Mouse (Mus musculus) adrenal gland, postnatal 14 days (tissue): ENCODE data around the gene Cnksr3. TPM values are rescaled to one million over a fixed set of nuclear protein-coding genes. Genes with fewer than 3 reads are reported as not detected.

Experiments used
- DNase-seq: peaks from one replicate; pipeline ENCODE4 v3.0.0; 2021; ENCODE audit warnings: mixed read lengths
- total RNA-seq: library from RNA; stranded (reverse); gene quantifications from 2 replicates; pipeline ENCODE4 v1.2.3, GENCODE M21; 2021

Cnksr3 gene
- total RNA-seq, 1 experiment from 2014 or later, result 10.1 TPM

DNA sequence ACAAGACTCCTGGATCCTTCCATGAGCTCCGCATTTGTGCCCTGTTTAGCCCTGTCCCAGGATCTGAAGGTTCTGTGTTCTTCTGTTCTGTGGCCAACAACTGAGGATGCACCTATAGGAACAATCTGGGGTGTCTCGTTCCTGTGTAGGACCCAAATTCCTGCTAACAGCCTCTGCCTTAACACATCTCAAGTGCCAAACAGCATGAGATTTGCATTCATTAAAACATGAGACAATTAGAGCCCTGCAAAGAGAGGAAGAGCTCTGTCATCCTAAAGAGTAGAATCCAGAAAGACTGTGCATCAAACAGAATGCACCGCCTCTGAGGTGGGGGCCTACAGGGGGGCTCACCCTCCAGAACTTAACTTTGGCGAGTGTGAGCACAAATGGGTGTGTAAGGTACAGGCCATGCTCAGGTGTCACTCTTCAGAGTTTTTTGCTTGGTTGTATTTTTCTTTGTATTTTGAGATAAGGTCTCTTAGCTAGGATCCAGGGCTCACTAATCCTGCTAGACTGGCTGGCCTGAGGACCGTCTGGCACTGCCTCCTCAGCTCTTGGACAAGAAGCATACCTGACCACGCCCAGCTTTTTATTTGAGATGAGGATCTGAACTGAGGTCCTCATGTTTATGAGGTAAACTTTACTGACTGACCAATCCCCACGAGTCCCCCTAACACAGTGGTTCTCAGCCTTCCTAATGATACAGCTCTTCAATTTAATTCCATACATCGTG, 15.2 kb downstream of the Cnksr3 start:
- DNase-seq, result no peak

DNA sequence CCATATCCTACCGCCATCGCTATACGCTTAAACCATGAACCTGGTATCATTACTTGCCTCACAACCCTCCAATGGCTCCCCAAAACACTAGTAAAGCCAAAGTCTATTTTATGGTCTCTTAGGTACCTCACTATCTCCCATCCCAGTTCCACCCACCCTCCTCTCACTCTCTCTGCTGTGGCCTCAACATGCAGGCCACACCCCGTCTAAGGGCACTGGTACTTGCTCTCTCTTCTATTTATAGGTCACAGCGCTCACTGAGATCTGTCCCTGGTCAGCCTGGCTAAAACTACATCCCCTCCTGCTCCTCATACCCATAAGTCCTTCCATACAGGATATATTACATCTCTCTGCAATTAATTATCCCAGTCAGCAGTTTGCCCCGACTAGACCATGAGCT, 16.1 kb downstream of the Cnksr3 start:
- DNase-seq, result no peak

DNA sequence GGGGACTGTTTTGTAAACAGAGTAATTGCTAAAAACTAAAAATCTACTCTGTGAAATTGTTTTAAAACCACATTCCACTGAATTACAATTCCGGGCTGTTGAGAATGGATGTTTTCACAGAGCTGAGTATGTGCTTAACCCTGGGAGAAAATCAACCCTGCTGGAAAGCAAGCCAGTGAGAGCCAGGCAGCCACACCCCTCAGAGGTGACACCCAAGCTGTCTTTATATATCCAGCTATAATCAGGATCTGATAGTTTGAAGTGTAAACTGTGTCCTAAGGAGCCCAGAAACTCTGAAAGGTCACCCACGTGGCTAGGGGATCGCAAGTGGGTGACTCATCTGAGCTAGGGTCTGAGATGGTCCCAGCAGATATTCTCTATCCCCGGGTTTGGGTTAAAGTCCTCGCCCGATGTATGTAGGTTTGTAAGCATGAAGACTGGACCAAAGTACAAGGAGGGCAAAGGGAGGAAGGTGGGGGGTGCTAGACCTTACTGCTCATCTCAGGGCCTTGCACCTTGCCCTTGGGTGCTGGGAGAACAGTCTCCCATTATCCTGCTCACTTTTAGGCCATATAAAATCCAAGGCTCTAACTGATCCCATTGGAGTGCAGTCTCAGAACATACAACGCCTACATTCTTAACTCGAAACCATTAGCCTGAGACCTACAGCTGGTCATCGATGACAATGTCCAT, 20.2 kb downstream of the Cnksr3 start:
- no peak for DNase-seq

GRCm38 (mm10) chr10:7189194-7189593, 22.8 kb downstream of the Cnksr3 start:
- DNase-seq, result peak; percentile 37

DNA sequence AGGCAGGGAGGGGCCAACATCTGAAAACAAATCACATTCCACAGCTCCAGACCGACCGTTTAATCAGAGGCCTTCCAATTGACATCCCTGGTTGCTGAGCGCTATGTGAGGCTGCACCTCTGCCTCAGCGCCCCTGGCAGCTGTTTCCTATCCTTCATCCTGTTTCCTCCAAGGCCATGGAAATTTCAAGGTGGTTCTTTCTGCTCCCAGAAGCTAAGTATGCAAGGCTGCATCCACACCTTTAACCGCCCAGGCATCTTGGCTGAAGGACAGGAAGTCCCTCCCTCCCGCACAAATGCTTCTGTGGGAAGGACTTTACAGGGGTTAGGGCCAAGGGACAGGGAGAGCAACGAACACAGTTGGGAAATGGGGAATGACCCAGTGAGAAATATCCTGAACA, 24.2 kb downstream of the Cnksr3 start:
- DNase-seq, result peak; percentile 25

DNA sequence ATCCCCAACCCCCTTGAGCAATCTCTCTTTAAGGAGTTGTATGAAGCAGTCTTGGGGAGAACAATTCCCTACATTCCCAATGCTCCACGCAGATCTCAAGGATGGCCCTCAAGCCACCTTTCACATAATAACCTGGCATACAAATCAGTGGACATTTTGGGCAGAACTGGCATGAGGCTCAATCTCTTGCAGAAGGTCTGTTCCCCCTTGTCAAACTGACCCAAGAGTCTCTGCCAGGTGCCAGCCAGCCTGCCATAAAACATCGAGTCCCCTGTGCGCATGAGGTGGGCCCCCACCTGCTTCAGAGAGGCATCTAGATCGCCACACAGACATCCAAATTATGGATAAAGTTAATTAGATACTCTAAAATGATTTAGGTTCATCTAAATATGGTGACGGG, 25.0 kb downstream of the Cnksr3 start:
- DNase-seq, result no peak

- DNase-seq, result peak; percentile 14
Measured at GRCm38 (mm10) chr10:7186018-7186417, 26.0 kb downstream of the Cnksr3 start.

GRCm38 (mm10) chr10:7183171-7183631, 28.8 kb downstream of the Cnksr3 start:
- DNase-seq, result no peak

GRCm38 (mm10) chr10:7182555-7183170, 29.4 kb downstream of the Cnksr3 start:
- peak; percentile 38 for DNase-seq

- no peak for DNase-seq
Measured at GRCm38 (mm10) chr10:7180296-7180695, 31.7 kb downstream of the Cnksr3 start.

- no peak for DNase-seq
Measured at GRCm38 (mm10) chr10:7178571-7178970, 33.5 kb downstream of the Cnksr3 start.

- DNase-seq, result no peak
Measured at GRCm38 (mm10) chr10:7176205-7176910, 35.7 kb downstream of the Cnksr3 start.

DNA sequence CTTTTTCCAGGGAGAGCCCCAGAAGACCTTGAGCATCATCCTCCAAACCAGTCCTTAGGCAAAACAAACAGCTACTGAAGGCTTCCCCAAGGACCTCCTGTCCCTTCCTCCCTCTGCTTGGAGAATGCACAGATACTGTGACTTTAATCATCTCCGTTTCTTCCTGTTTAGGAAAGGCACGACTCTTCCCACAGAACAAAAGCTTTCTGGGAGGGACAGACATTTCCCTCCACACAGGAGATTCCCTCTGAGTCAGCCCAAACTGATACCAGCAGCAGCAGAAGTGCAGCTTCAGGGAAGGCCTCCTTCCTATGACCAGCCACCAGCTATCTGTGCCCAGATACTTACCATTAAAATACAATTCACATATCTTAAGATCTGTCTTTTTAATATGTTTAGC, 37.6 kb downstream of the Cnksr3 start:
- DNase-seq, result no peak

DNA sequence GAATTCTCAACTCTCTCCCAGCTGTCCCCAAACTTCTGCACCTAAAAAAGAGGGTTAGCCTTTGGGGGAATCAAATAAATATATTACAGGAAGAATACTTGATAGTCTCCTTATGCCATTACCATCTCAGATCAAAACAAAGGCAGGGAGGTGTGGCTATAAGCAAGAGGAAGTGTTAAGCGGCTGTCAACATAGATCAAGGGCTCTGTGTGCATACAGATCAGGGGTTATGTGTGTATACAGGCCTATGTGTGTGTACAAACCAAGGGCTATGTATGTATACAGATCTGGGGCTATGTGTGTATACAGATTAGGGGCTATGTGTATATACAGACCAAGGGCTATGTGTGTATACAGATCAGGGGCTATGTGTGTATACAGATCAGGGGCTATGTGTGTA, 38.9 kb downstream of the Cnksr3 start:
- DNase-seq, result no peak

DNA sequence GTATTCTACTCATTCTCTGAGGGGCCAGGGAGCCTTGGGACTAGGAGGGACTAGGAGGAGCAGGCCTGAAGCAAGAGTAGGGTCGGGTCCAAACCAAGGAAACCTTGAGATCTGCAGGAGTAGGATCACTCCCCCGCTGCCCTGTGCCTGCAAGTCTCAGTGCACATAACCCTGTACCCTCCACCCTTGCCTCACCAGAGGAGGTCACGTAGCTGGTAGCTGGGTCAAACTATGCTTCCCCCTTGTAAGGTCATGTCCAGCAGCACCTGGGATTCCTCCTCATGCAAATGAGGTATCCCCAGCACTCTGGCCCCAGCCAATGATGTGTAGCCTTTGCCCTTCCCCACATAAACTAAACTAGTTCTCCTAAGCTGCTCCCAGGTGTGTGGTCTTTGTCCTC, 41.6 kb downstream of the Cnksr3 start:
- no peak for DNase-seq

DNA sequence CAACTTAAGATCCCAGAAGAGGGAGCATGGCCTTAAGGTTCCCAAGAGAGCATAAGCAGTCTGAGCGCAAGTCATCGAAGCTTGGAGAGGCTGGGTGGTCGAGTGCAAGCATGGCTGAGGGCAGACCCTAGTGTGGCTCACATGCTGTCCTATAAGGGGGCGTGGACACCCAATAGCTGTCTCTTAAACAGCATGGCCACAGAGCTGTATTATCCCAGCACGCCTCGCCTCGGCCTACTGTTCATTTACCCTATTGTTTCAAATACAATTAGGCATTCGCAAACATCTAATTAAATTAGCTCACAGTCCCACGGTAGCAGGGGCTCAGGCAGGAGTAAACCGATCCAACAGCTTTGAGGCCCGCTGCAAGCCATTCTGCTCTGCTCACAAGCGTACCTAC, 49.0 kb downstream of the Cnksr3 start:
- no peak for DNase-seq

GRCm38 (mm10) chr10:7159061-7159511, 53.0 kb downstream of the Cnksr3 start:
- peak; percentile 52 for DNase-seq

DNA sequence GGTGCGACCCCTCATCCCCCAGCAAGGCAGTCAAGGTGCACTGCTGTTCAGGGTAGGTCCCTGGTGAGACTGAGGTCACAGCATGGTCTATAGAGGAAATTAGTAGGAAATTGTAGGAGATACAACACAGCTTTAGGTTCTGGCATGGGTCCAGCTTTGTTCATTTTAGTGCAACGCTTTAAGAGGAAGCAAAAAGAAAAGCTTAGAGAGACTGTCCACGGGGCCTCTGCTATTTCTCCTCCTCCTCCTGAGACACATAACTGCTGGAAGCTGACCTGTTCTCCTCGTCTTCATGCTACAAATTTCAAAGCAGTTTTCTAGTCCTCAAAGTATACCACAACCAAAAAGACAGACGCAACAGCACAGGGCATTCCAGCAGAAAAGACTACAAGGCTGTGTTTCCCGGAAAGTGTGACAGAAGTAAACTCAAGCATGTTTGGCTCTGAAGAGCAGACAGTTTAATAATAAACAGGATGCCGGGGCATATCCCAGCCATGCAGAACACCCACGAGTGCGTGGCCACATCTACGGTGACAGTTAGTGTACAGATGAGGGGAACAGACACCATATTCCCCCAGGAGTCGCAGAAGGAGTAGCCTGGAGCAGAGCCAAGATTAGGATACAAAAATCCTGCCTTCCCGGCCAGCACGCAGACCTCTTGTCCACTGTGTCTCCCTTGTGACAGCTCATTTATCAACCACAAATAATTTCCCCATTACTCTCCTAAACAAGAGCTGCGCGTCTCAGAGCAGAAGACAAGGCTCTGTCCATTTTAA, 53.6 kb downstream of the Cnksr3 start:
- DNase-seq, result peak; percentile 52

DNA sequence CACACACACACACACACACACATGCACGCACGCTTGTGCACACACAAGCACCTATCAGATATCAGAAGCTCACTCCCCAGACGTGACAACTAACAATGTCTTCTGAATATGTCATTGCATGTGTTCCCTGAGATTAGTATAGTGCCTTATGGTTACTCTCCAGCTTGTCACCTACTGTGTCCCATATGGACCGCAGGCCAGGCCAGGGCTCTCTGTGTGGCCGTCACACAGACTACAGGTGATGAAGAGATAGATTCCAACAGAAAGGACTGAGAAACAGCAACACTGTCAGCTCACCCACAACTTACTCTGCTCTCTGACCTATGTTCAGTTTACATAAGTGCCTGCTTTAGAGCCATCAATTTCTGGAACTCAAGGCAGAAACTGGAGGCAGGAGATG, 57.2 kb downstream of the Cnksr3 start:
- no peak for DNase-seq

DNA sequence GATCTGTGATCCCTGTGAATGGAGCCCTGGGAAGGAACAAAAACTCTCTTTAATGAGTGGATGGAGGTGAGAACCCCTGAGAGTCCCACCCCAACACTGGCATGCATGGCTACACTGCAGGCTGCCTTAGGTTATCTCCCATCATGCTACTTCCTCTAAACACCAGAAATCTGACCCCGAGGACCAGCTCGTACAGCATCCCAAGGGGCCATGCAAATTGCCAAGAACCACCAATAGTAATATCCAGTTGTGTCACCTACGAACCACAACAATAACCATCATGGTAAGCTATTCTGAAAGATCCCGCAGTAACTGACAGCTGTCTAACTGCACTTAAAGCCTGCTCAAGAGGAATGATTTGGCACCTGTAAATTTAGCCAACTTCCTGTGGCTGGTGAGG, 59.1 kb downstream of the Cnksr3 start:
- DNase-seq, result no peak

DNA sequence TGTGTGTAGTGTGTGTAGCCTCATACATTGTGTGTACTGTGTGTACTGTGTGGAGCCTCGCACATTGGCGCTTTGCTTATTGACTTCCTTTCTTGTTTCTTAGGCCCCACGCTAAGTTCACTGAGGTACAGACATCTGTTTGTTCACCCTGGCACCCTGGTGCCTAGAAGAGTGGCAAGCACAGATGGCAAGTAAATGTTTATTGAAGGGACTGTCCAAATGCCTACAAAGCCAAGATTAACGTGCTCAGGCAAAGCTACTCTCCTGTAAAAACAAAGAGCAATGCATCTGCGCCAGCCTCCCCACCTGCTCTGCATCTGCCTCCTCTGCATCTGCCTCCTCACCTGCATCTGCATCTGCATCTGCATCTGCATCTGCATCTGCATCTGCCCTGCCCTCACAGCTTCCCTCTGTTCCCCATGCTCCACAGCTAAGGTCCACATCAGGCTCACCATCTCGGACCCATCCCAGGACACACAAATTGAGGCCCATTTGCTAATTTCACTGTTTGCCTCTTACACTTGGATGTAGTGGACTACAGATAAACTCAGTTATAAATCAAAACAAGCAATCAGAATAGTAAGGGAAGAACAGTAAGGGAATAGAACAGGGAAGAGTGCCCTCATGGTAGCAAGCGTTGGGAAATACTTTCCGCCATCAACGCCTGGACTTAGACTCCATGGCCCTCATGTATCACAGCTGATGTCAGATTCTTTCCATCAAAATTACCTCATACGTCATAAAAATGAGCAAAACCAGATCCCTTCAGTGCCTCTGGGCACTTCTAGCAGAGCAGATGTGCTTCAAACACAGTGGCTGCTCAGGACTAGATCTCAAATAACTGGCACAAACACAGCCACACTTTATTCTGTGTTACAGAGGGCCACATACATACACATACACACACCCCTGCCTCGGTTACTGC, 62.1 kb downstream of the Cnksr3 start:
- no peak for DNase-seq
